Mouse (Mus musculus) erythroblast, adult 5-6 weeks (primary cell): ENCODE results near the gene Emx1. TPM values are rescaled to one million over a fixed set of nuclear protein-coding genes. Genes with fewer than 3 reads are reported as not detected.

ENCODE experiments used
- ATAC-seq: replicated peaks from 2 replicates; pipeline ENCODE4 v1.8.0; 2016; ENCODE audit warnings: moderate number of reproducible peaks, mild to moderate bottlenecking, moderate TSS enrichment, inconsistent platforms; ENCODE audit not compliant: poor library complexity, low FRiP score, severe bottlenecking
- total RNA-seq, 2 experiments: library from RNA; stranded (forward) in 1 of 2; stranded (reverse) in 1 of 2; fragments of 150-400 nt in 1 of 2; fragments of 200-764, 138-1000 nt in 1 of 2; gene quantifications; 2 replicates each; pipeline versions ENCODE4 v1.2.3 to v1.2.4; 2015 to 2017; ENCODE audit warnings: low replicate concordance in 2 of 2

The Emx1 gene
- total RNA-seq, 2 experiments from 2014 or later, result not detected

DNA sequence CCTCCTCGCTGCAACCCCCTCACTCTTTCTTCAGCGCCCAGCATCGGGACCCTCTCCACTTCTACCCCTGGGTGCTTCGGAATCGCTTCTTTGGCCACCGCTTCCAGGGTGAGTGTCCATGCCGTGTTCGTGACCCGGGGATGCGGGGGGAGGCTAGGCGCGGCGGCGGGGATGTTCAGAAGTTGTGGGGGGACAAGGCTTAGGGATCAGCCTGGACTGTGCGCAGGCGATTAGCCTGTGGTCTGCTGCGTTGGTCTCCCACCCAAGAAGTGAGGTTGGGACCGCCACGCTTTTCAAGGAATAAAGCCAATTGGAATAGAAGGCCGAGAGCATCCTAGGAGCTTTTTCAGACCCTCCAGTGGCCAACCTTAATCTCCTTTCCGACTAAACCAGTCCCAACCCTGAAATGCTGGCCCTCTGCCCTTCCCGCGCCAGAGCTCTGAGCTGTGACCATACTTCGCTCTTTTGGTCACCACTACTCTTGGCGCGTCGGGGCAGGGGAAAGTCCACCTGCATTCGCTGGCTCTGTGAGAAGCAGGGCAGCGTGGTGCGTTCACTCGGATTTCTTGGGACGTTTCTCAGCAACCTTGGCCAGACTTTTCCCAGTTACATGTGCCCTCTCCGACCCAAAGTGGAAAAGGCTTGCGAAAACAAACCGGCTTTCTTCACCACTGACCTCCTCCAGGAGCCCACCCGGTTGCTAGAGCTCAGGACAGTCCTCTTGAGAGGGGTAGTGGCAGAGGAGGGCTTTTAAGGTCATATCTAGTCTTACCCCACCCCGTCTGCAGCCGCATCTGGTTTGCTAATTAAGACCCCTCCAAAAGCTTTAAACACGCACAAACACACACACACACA lies 1.2 kb downstream of the Emx1 start:
- no peak for ATAC-seq

DNA sequence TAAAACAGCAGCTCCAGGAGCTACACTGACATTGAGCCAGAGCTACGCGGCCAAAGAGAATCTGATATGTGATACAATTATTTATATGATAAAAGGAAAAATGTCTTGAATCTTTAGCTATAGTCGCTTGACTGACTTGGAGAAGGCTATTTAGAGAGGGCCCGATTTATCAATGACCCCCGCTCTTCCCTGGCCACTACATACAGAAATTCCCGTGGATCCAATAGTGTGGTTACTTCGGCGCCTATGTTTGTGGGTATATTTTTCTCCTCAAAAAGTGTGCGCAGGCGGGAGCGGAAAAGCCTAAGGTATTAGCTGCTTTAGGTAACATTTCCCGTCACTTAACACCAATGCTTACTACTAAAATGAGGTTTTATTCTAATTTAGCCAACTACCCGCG lies 2.1 kb downstream of the Emx1 start:
- ATAC-seq, result no peak

- ATAC-seq, result no peak
These were observed 2.8 kb downstream of the Emx1 start for GRCm38 (mm10) chr6:85189911-85190591.

GRCm38 (mm10) chr6:85190671-85191070 lies 3.4 kb downstream of the Emx1 start:
- ATAC-seq, result no peak

DNA sequence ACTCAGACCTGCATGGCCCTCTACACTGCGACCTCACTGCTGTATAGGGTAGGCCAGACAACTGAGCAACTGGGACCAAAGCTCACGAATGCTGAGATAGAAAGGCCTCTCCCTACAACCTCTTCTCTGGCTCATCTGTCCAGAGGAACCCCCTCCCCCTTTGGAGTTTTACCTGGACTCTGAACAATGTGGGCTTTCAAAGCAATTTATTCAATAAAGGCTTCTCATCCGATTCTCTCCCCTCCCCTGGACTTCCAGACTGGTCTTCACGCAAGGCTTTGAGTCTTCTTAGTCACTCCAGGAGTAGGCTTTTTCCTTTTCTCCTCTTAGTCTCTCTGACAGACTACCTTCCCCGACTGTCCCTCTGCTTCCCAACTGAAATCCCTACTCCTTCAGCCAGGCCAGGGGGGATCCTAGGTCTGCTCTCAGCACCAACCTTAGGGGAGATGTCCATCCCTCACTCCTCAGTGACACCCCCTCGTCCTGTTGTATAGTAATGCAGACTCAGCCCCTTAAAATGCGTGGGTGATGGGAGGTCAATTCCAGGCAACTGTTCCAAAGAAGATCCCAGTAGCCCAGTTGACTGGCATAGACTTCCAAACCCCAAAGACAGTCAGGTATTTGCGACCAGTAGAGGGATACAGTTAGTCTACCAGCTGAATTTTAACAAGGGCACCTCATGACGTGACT lies 4.7 kb downstream of the Emx1 start:
- ATAC-seq, result no peak

- no peak for ATAC-seq
These were observed 6.4 kb downstream of the Emx1 start for GRCm38 (mm10) chr6:85193381-85194318.

DNA sequence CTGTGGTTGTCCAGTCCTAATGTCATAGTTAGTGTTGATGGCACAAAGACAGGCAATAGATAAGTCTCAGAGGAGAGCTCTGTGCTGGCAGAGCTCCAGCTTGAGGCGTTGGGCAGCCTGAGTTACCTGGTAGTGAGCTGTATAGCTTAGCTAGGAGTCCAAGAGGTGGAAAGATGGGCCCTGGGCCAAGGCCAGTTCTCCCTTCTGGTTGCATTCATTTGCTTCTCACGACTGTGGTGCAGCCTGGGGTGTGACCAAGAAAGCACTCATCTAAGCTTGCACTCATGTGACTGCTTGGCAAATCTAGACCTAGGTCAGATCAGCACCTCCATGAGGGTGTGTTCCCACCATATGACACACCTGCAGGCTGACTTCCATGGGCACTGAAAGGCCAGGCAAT lies 10.7 kb downstream of the Emx1 start:
- ATAC-seq, result no peak

- no peak for ATAC-seq
These were observed 19.1 kb downstream of the Emx1 start for GRCm38 (mm10) chr6:85206182-85206938.

DNA sequence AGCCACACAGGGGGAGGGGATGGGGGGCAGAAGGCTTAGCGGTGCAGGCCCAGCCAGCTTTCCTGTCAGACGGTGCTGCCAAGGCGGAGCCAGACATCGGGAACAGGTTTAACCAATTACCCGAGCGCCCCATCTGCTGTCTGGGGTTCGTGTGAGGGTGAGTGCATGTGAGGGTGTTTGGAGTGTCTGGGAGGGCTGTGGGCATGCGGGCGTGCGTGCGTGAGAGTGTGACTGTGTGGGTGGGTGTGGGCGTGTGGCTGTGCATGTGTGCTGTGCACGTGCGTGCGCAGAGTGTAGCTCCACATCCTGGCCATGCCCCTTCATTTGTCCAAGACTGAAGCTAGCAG lies 19.7 kb downstream of the Emx1 start:
- ATAC-seq, result no peak

- no peak for ATAC-seq
These were observed 20.1 kb downstream of the Emx1 start for GRCm38 (mm10) chr6:85207345-85207744.

- ATAC-seq, result no peak
These were observed 22.2 kb downstream of the Emx1 start for GRCm38 (mm10) chr6:85209226-85209967.

DNA sequence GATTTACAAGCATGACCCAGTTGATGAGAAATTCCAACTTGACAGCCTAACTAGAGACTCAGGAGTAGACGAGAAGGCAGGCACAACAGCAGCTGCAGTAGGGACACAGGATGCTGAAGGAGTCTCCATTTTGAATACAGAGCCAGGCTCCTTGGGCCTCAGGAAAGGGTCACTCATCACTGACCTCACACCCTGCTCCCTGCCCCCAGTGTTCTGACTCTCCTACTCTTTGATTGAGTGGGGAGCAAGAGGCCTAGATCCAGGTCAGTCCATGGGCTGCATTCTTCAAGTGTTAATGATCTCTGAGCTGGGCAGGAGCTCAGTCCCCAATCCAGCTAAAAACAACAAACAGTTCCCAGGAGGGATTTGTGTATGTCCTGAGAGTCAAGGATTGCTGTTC lies 23.4 kb downstream of the Emx1 start:
- no peak for ATAC-seq

DNA sequence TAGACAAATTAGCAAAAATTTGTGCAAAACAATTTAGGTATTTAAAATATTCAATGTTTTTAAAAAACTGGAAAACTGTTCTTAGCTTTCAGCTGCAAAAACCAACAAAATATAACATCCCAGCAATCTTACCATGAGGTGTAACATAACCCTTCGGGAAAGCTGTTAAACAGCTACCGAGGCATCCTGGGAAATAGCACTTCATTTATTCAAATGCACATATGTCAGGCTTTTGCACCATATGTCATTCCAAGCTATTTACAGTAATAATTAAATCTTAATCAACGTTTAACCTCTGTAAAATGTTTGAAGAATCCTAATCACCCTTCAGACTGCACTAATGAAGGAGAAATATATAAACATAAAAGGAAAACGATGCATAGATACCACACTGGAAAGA lies 31.0 kb downstream of the Emx1 start:
- no peak for ATAC-seq

DNA sequence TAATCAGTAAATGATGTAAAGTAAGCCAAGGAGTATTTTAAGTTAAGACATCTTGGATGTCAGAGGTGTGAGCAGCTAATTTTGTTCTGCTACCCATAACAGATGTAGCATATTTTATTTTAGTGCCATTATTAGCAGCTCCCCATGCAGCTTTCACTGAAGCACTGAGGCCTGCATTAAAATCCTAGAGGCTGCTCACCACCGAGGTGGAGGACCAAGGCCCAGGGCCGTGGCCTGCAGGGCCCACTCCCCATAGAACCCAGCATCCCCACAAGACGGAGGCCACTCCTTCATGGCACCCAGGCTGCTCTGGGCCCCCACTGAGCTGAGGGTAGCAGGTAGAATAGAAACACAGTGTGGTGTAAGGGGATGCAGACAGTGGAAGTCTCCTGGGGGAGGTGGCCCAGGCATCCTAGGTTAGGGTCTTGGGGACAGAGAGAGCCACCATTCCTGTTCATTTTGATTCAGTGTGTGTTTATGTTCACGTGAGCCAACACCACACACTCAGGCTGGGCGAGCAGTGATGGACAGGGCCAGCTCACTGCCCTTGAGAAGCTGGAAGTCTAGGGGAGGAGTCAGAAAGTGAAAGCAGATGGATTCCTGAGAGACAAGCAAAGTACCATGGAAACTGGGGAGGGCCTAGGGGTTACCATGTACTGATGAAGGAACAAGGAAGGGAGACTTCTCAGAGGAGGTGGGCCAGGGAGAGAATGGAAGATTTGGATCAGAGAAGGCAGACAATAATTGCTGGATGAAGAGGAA lies 31.6 kb downstream of the Emx1 start:
- no peak for ATAC-seq

GRCm38 (mm10) chr6:85219706-85220105 lies 32.5 kb downstream of the Emx1 start:
- ATAC-seq, result no peak

- no peak for ATAC-seq
These were observed 33.7 kb downstream of the Emx1 start for GRCm38 (mm10) chr6:85220917-85221316.

- ATAC-seq, result no peak
These were observed 35.3 kb downstream of the Emx1 start for GRCm38 (mm10) chr6:85222551-85222950.
